Mouse (Mus musculus): ENCODE results near the gene Ifi27.

DNA sequence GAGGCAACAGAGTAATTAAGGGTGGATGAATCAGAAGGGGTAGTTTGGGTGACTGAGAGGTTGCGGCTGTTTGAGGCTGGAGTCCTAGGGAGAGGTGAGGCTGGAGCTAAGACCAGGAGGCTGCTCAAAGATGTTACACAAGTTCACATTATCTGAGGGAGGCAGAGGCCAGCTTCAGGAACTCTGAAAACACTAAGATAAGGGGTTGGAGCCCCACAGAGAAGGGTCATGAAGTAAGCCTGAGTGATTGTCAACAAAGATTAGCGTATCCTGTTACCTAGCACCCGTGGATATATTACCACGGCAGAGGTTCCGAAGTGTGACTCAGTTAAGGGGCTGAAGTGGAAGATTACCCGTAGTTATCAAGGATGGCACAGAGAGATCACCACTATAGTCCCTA, 40.5 kb upstream of the Ifi27 start:
- no peak for TF ChIP-seq CTCF (IDR thresholded peaks at IDR 0.05; ENCODE audit: low read depth, low read length)
- peak; percentile 99 for TF ChIP-seq TAL1 (conservative IDR thresholded peaks at IDR 0.05; ENCODE audit: low read depth, low read length)
- no peak for TF ChIP-seq GATA1 (IDR thresholded peaks at IDR 0.05; ENCODE audit: borderline replicate concordance, low read length)

All from G1E (cell line).